Mouse (Mus musculus) heart, adult 2 months (tissue): ENCODE data around the gene Rpl23a. TPM values are rescaled to one million over a fixed set of nuclear protein-coding genes. Genes with fewer than 3 reads are reported as not detected.
"Not testable (repeated sequence)": the region's sequence is repeated elsewhere in the genome, so short reads cannot be mapped to it uniquely, and the experiment has no call there.

Source experiments
- DNase-seq, 2 experiments: peaks; one replicate each; pipeline ENCODE4 v3.0.0; 2021
- H3K27ac ChIP-seq: fragments of 200-600 bp; 2 replicates; pipeline ENCODE4 v1.8.1; 2022
- H3K27me3 ChIP-seq: fragments of 200-500 bp; 2 replicates; pipeline ENCODE4 v1.6.1; 2012; ENCODE audit warnings: mild to moderate bottlenecking, low read length, inconsistent platforms, mixed read lengths; ENCODE audit not compliant: control insufficient read depth, insufficient read depth
- H3K36me3 ChIP-seq: fragments of 200-500 bp; 2 replicates; pipeline ENCODE4 v1.6.1; 2012; ENCODE audit warnings: low read length, inconsistent platforms; ENCODE audit not compliant: control insufficient read depth, insufficient read depth
- H3K4me1 ChIP-seq: fragments of 200-500 bp; 2 replicates; pipeline ENCODE4 v1.6.1; 2011; ENCODE audit warnings: low read length; ENCODE audit not compliant: control insufficient read depth, insufficient read depth
- H3K4me3 ChIP-seq: fragments of 200-600 bp; 2 replicates; pipeline ENCODE4 v1.8.1; 2022
- H3K79me2 ChIP-seq: fragments of 200-500 bp; replicated peaks from 2 replicates; pipeline ENCODE4 v1.6.1; 2012; ENCODE audit warnings: mild to moderate bottlenecking, inconsistent platforms, low read length, moderate library complexity, mixed read lengths; ENCODE audit not compliant: control insufficient read depth, insufficient read depth
- H3K9ac ChIP-seq: fragments of 200-500 bp; 2 replicates; pipeline ENCODE4 v1.6.1; 2012; ENCODE audit warnings: low read depth, mild to moderate bottlenecking, control low read depth, inconsistent platforms, low read length, mixed read lengths
- CTCF ChIP-seq: fragments of 200-600 bp; IDR thresholded peaks from 2 replicates; pipeline ENCODE4 v1.8.1; 2022; ENCODE audit warnings: antibody characterized with exemption, mild to moderate bottlenecking, moderate library complexity
- EP300 ChIP-seq: fragments of 200-500 bp; IDR thresholded peaks from 2 replicates; pipeline ENCODE4 v1.6.1; 2011; ENCODE audit warnings: low read depth, low read length, control low read depth; ENCODE audit not compliant: insufficient read depth
- POLR2A ChIP-seq: fragments of 200-500 bp; IDR thresholded peaks from 2 replicates; pipeline ENCODE4 v1.6.1; 2011; ENCODE audit warnings: mild to moderate bottlenecking, low read depth, low read length, control low read depth; ENCODE audit not compliant: insufficient read depth
- WGBS: fragments of 180-500 bp; shearing (Covaris S2); methylation state at CpG from one replicate; pipeline ENCODE4 v1.1.7; 2018; 5-methylcytosine and 5-hydroxymethylcytosine counted together
- intact Hi-C: fragments of 180-260 bp; cut with DNase I; formaldehyde crosslinking; loops from one replicate; pipeline ENCODE4 v1.15.1; 2025
- polyA plus RNA-seq: library from polyadenylated mRNA; depleted of rRNA; stranded (reverse); fragments of >200 nt; gene quantifications from 2 replicates; pipeline ENCODE4 v1.2.3, GENCODE M21; 2012
- total RNA-seq, 2 experiments: library from RNA; stranded (reverse); gene quantifications; 2 replicates each; pipeline ENCODE4 v1.2.3; 2021

Gene Rpl23a
- total and polyA plus RNA-seq, 3 experiments: 155 to 911 (median 801) TPM

DNA sequence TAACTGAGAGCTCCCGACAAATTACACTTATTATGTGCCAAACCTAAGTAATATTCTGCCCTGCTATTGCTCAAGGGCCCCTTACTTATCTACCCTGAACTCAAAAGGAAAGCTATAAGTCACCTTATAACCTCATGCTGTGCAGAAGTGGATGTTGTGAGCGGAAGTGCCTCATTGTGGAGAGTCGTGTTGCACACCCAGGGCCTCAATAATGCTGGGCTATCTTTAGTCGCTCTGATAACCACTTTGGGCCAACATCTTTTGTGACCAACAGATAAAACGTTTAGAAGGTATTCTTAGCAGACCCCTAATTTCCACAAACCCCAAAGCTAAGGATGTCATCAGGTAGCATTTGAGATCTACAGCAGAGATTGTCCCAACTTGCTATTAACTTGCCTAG lies 42.7 kb downstream of the Rpl23a start:
- intact Hi-C loops: loop anchor here (5.0 kb wide), 1 partner anchor 43 kb away; no protein-coding TSS in a partner anchor
- H3K27me3 ChIP-seq: no peaks in the 10 kb centered on the region
- peaks cover 6% of the 10 kb centered on the region for H3K79me2 ChIP-seq
- no peak overlapping the region for H3K9ac ChIP-seq
- H3K27ac ChIP-seq: no peak overlapping the region
- H3K4me1 ChIP-seq: peaks cover 6% of the 10 kb centered on the region
- TF ChIP-seq CTCF (no peak), POLR2A (no peak), EP300 (no peak)
- no peak overlapping the region for H3K4me3 ChIP-seq
- no peak for DNase-seq
- peaks cover 4% of the 10 kb centered on the region for H3K36me3 ChIP-seq
- 41% methylated on average over 5 of the region's 5 CpGs for WGBS

- peaks cover 8% of the 10 kb centered on the region for H3K4me1 ChIP-seq
- intact Hi-C loops: no loop called here
- DNase-seq: no peak
- peak overlapping the region; percentile 48 for H3K27ac ChIP-seq
- H3K4me3 ChIP-seq: no peak overlapping the region
- H3K36me3 ChIP-seq: peaks cover 4% of the 10 kb centered on the region
- TF ChIP-seq EP300 (no peak), CTCF (no peak), POLR2A (no peak)
- WGBS: 59% methylated on average over 3 of the region's 3 CpGs
- peaks cover 6% of the 10 kb centered on the region for H3K79me2 ChIP-seq
- no peaks in the 10 kb centered on the region for H3K27me3 ChIP-seq
- H3K9ac ChIP-seq: no peak overlapping the region
Measured at GRCm38 (mm10) chr11:78138023-78138422, 45.4 kb downstream of the Rpl23a start.

DNA sequence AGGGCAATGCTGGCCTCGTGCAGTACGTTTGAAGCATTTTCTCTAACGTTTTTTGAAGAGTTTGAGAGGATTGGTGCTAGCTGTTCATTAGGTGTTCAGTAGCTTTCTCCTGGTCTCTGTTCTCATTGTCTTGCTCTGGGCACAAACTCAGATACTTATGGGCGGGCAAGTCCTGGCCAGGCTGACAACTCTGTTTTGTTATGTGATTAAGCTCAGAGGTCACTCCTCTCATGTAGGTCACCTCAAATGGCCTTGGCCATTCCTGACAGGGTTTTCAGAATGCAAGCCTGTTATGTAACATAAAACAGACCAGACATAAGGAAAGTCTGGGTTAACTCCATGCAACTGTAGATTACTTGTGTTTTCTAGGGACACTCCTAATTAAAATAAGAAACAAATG lies 45.8 kb downstream of the Rpl23a start:
- peaks cover 6% of the 10 kb centered on the region for H3K79me2 ChIP-seq
- no peak overlapping the region for H3K4me3 ChIP-seq
- TF ChIP-seq CTCF: no peak
- TF ChIP-seq EP300: 0 out of 2 replicates have a peak, but pooled peaks have one; percentile 52
- H3K27me3 ChIP-seq: no peaks in the 10 kb centered on the region
- peaks cover 10% of the 10 kb centered on the region for H3K4me1 ChIP-seq
- 52% methylated on average over 4 of the region's 4 CpGs for WGBS
- peak overlapping the region; percentile 48 for H3K27ac ChIP-seq
- intact Hi-C loops: no loop called here
- peaks cover 4% of the 10 kb centered on the region for H3K36me3 ChIP-seq
- no peak overlapping the region for H3K9ac ChIP-seq
- DNase-seq: peak in 1 of 2 experiments; percentile 21

- H3K4me1 ChIP-seq: peaks cover 8% of the 10 kb centered on the region
- no peak overlapping the region for H3K9ac ChIP-seq
- H3K27me3 ChIP-seq: no peaks in the 10 kb centered on the region
- WGBS: 42% methylated on average over 1 of the region's 1 CpGs
- H3K36me3 ChIP-seq: peaks cover 4% of the 10 kb centered on the region
- no peak for TF ChIP-seq CTCF
- H3K4me3 ChIP-seq: no peak overlapping the region
- peaks cover 4% of the 10 kb centered on the region; the same call in 1 of the 2 replicates for H3K79me2 ChIP-seq
- no peak for DNase-seq
- no peak overlapping the region for H3K27ac ChIP-seq
- intact Hi-C loops: no loop called here
Measured at GRCm38 (mm10) chr11:78136132-78136531, 47.3 kb downstream of the Rpl23a start.

DNA sequence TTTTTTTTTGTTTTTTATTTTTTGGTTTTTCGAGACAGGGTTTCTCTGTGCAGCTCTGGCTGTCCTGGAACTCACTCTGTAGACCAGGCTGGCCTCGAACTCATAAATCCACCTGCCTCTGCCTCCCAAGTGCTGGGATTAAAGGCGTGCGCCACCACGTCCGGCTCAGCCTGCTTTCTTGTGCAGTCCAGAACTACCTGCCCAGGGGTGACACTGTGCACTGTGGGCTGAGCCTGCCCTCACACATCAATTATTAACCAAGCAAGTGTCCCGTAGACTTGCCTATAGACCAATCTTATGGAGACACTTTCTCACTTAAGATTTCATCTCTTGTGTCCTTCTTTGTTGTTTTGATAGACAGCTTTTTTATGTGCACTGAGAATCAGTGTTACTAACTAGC lies 48.1 kb downstream of the Rpl23a start:
- H3K4me1 ChIP-seq, intact Hi-C loops: not testable (repeated sequence)

GRCm38 (mm10) chr11:78134344-78134743 lies 49.0 kb downstream of the Rpl23a start:
- no peak for DNase-seq
- Histone ChIP-seq H3K79me2 (peaks cover 8% of the 10 kb centered on the region), H3K36me3 (peaks cover 4% of the 10 kb centered on the region), H3K9ac (no peak overlapping the region), H3K27ac (no peak overlapping the region), H3K4me3 (no peak overlapping the region), H3K4me1 (peaks cover 8% of the 10 kb centered on the region), H3K27me3 (no peaks in the 10 kb centered on the region)
- TF ChIP-seq CTCF: no peak
- no peak for TF ChIP-seq EP300
- no peak for TF ChIP-seq POLR2A
- intact Hi-C loops: no loop called here
- whole genome bisulfite sequencing: 43% methylated on average over 3 of the region's 3 CpGs

More for the DNA sequence above, 48.1 kb downstream of the Rpl23a start:
- WGBS: 92% methylated on average over 7 of the region's 7 CpGs
- H3K36me3 ChIP-seq, H3K79me2 ChIP-seq, H3K27ac ChIP-seq, DNase-seq, H3K4me3 ChIP-seq, H3K9ac ChIP-seq, H3K27me3 ChIP-seq: not testable (repeated sequence)
